Mouse (Mus musculus) A20 (cell line): ENCODE results near the gene Abhd4.

ENCODE experiments used
- DNase-seq: peaks from one replicate; pipeline ENCODE4 v3.0.0-alpha.2; 2011; ENCODE audit warnings: low read depth, low spot score

Abhd4 gene

DNA sequence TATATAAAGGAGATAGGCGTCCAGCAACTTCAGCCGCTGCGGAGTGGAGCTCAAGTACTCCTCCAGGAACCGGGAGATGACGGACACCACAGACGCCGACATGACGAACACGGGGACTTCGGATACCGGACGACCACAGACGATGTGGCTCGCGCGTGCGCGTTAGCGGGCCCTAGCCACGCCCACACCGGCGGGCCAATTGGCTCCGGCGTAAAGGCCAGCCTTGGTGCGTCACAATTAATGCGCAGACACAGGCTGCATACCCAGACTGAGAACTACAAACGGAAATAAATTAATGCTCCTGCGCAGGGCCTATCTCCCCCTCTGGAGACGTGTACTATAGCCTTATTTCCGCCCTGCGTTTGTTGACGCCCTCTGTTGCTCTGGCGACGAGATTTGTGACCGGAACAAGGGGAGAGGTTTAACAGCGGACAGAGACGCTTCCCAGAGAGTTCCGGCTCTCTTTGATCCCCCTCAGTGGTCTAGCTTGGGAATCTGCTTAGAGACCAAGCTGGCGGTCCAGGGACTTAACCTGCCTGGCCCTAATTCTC is at the start of gene Abhd4, which contains the start of gene Dad1:
TSS of gene Abhd4 (plus strand) at position 448 of the 551 bp plus-strand sequence.
TSS of gene Dad1 (minus strand) at position 364 of the 551 bp plus-strand sequence.
- peak; percentile 96 for DNase-seq

DNA sequence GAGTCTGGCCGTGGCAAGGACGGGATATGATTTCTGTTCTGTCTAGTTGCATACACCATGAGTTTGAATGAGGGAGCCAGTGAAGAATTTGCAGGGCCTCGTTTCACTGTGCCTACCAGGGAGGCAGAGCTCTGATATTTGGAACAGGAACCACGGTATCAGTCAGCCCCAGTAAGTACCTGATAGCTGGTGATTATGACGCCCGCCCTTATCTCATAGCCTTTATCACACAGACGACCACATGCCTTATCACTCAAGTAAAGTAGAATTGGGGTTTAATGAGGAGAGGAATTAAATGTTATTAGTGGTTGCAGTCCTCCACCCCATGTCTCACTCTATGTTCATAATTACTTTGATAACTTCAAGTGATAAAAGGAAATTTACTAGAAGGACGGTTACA is 49.7 kb upstream of the Abhd4 start:
- no peak for DNase-seq

DNA sequence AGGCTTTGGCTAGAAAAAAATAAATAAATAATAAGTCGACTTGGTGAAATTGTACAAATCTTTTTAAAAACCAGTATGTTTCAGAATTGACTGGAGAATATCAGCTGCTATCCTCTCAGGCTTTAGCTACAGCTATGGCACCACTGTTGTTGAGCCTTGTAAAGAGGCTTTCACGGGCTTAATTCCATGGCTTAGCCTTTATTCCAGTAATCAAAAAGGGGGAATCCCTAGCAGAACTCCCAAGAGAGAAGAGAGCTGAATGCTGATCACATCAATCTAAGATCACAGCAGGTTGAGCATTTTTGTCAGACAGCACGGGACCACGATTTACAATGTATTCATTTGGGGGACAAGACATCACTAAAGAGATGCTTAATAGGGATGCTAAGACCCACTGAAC is 49.2 kb upstream of the Abhd4 start:
- DNase-seq: no peak

DNA sequence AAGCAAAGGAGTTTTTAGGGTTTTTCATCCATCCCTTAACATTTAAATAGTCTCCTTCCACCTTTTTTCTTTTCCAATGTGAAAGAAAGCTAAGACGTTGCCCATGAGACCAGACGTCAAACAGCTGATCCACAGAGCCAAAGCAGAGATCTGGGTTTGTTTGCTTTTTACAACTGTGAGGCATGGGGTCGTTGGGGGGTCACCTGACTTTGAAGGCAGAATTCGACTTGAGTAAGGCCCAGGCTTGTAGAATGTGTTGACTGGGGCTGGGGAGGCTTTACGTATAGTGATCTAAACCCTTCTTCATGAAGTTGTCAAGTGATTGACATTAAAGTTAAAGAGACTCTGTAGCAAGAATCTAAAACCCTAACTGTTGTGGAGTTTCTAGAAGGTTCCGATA is 48.1 kb upstream of the Abhd4 start:
- no peak for DNase-seq

DNA sequence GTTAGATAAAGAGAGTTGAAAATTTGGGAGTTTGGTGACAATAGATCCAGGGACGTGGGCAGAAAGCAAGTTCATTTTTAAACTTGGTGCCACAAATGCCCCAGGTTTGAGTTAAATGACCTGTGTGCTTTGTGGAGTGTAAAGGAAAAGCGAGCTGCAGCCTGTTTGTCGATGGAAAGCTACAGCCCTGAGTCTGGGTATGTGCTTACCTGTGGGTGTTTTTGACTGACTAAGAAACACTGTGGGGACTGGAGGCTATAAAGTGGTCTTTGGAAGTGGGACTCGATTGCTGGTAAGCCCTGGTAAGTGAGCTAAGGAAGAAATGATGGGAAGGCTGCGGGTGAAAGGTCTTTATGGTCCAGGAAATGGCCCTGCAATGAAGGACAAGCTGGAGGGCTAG is 47.7 kb upstream of the Abhd4 start:
- no peak for DNase-seq

DNA sequence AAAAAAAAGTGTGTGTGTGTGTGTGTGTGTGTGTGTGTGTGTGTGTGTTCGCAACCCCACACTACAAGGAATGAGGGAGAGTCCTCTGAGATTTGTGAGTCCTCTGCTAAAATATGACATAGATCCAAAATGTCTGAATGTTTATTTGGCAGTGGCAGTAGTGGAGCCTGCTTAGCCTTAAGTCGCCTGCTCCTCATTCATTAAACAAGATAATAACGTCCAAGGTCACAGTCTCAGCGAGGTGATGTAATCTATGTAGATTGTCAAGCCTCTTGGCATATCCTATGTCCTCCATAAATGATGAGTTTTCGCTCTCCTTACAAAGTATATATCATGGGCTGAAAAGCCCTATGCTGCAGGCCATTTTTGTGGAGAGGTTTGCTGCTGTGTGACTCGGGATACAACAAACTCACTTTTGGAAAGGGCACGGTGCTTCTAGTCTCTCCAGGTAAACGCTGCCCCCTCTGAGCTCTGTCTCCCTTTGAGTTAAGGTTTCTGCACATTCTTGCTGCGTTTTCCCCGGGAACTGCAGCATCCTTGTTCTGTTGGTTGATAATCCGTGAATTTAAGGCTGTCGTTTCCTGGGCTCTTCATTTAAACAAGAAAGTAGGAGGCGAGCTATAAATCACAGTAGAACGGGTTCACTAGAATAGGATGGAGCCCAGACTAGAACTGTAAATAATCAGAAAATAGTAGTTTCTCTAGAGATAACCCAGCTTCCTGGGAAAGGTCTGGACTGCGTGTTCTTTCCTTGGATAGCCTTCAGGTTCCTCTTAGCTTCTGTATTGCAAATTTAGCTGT is 47.0 kb upstream of the Abhd4 start:
- no peak for DNase-seq

DNA sequence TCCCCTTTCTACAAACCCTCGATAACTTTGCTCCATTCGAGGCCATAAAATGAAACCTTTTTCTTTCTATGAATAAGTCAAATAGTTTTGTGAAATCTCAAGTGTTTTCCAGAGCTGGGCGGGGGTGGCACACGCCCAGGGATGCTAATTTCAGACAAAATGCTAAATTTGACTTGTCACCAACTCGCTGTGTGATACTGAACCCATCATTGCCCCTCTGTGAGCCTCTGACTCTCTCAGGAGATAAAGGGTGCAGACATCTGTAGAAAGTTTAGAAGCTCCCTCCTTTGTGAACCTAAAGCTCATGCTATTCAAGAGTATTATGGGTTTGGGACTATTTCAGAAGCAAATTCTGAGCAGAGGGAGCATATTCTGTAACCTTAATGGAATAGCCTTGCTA is 46.1 kb upstream of the Abhd4 start:
- no peak for DNase-seq

DNA sequence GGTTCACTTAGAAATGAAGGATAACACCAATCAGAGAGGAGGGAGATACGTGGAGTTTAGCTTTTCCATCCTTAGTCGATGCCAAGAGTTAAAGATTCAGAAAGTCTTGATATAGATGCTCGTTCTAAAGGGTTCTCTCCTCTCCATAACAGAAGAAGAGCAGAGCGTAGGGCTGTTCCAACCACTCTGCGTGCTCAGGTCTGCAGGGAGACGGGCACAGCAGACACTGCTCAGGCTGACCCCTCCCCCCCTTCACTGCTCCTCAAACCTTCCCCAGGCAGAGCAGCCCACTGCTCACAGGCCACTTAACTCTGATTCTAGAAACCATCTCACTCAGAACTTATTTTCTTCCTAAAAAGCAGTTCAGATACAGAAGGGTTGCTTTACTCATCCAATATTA is 45.2 kb upstream of the Abhd4 start:
- no peak for DNase-seq

DNA sequence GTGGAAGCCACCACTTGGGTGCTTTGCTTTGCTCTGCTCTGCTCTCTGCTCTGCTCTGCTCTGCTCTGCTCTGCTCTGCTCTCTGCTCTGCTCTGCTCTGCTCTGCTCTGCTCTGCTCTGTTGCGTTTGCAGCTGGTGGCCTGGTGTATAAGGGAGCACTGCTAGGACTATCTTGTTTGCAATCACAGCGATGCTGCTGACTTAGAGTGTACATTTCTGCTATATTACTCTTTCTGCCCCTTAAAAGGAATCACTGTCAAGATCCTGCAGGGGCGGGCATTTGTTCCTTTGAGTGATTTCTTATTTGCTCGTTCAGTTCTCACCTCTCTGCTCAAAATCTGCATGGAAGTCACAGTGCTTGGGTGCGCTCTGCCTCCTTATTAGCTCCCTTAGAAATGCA is 44.1 kb upstream of the Abhd4 start:
- no peak for DNase-seq

DNA sequence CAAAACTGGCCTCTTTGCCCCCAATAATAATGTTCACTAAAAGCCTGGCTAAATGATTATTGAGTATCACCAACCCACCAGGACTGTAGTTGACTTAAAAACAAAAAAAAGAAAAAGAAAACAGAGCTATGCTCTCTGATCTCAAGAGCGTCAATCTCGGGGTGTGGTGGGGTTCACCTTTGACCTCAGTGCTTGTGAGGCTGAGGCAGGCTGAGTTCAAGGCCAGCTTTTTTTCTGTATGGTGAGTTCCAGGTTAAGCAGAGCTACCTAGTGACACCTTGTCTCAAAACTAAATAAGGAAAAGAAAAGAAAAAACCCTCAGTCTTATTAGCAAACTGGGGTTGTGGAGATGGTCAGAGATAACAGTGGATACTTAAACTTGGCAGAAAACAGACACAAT is 43.6 kb upstream of the Abhd4 start:
- no peak for DNase-seq

DNA sequence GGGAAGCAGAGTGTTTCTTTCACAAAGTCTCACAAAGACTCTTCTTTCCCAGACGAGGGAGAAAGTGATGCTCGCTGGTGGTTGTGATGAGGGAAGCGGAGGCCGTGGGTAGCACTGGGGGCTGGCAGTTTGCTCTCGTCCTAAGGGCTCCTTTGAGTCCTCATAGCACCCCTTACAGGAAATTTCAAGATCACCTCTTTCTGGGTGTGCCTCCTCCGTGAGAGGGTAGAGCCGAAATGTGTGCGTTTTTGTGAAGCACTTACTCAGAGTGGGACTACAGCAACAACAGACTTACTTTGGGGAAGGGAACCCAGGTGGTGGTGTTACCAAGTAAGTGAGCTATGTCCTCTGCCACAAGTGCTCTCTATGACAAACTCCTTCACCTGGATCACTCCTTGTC is 42.8 kb upstream of the Abhd4 start:
- no peak for DNase-seq

DNA sequence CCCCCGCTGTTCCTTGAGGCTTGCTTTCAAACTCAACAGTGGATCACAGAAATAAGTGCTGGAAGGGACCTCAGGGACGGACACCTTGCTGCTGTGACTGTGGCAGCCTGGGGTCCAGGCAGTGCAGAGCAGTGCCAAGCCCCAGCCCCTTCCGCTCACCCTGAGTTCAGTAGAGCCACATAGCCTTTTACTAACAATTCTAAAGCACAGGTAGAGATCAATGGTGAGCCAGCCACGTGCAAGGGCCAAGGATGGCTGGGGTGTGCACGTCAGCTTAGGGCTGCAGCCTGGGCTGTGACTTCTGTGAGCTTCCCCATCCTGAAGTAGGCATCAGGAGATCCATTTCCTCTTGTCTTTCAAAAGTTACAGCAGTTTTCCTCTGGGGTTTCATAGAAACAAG is 42.2 kb upstream of the Abhd4 start:
- no peak for DNase-seq

DNA sequence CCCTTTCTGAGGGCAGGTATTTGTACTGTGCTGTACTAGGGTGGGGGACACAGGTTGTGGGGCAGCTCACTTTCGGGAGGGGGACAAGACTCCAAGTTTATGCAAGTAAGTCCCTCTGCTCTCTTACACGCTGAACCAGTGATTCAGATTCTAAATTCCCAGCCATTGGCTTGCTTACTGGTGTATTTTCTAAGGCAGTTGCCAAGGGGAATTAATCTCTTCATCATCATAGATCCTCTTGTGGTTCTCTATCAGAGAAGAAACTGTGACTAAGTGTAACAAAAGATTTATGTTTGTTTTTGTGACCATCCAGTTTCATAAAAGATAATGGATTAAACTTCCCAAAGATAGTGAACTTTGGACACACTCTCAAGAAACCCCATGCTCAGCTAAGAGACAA is 40.3 kb upstream of the Abhd4 start:
- DNase-seq: no peak

DNA sequence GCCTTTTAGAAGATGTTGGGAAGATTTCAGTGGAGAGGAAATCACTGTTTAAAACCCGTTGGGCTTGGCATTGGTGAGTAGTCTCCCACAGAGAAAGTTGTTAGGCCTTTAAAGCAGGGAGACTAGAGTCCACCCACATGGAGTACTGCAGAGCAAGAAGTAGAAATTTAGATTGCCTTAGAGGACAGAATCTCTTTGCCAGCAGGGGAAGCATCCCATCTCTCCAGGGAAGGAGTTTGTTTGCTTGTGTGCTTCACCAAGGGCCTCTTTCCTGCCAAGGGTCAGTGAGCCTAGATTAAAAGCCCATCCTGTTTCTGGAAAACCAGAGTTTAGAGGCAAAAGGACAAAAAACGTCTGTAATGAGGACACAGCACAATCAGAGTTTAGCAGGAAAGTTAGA is 39.5 kb upstream of the Abhd4 start:
- DNase-seq: no peak

DNA sequence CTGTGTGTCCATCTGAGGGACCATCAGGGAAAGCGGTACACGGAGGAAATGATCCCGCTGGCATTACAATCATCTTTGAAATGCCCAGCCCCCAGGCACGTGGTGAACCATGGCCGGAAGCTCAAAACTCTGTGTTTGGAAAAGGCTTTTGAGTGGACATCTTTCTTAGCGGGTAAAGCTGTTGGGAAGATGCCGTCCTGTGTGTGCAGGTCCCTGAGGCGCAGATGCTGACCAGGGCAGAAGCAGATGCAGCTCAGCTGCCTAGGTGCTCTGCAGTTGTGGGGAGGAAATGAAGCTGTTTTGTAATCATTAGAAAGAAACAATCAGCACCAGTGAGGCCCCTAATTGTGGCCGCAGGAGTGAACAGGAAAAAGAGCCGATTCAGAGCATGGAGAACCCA is 39.1 kb upstream of the Abhd4 start:
- DNase-seq: no peak

DNA sequence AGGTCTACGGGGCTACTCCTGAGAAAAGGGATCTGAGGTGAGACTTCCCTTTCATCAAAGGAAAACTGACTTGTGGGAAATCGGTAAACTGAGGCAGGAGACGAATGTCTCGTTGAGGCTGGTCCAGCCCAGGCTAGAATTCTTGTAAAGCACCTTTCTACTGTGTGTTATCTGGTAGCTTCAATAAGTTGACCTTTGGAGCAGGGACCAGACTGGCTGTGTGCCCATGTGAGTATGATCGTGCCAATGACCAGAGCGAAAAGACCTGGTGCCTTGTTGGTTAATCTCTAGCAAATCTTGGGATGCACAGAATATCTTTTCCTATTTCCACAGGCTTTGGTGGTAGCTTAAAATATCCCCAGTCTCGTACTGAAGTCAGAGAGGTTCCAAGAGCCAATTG is 37.9 kb upstream of the Abhd4 start:
- DNase-seq: no peak

DNA sequence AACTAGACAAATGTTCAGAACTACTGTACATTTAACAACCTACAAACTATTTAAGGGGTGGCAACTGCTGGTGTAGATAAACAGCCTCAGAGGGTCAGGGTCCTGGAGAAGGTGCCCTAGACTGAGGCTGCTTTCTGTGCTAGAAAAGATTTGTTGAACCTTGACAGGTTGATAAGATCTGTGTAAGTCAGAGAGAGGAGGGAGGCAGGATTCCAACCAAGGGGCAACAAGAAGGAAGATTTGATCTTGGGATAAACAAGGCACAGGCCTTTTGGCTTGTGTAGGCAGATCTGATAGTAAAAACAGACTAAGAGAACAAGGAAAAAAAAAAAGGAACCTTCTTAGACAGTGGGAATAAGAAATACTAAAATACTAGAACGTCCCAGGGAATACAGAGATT is 35.8 kb upstream of the Abhd4 start:
- no peak for DNase-seq

DNA sequence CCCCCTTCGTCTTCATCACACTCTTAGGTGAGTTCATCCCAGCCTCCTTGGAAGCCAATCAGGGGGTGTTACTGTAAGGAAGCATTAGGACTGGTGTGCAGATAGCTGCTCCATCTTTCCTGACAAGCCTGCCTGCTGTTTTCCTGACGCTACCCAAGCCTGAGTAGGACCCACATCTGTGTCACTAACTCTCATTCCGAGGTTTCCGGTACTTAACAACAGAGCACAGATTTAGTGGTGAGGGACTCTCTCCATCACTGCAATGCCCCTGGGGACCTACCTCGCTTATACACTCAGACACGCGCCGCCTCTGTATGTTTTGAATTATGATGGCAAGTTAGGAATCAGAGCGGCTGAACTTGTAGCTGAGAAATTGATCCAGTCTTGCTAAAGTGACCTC is 35.3 kb upstream of the Abhd4 start:
- no peak for DNase-seq

DNA sequence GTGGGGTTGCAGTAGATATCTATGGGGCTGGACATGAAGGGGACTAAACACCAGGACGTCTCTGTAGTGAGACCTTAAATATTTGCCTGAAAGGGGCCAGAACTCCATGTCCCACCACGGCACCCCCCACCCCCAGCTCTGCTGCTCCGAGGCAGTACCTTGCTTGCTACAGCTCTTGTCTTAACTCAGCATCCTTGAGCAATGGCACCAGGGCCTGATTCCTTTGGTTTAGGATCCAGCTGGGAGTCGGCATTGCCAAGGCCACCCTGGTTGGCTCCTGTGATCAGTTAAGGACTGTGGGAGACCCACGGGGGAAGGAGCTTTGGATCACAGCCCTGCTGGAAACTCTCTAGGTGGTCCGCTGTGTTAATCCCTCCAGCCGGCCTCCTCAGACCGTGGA is 34.7 kb upstream of the Abhd4 start:
- no peak for DNase-seq

DNA sequence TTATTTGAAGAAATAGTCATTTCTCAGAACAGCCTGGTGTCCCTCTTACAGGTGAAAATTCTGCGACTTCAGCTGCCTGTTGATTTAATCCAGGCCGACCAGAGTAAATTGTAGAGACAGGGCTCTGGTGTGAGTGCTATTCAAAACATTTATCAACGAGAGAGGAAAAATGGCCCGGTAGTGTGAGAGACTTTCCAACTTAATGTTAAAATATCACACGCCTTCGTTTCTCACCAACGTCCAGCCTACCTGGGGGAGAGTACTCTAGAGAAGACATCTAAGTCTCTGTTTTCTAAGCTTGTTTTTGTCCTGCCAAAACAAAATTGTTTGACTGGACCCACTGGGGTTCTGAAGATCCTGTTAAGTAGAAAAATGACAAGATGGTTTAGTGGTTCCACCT is 34.1 kb upstream of the Abhd4 start:
- DNase-seq: no peak

DNA sequence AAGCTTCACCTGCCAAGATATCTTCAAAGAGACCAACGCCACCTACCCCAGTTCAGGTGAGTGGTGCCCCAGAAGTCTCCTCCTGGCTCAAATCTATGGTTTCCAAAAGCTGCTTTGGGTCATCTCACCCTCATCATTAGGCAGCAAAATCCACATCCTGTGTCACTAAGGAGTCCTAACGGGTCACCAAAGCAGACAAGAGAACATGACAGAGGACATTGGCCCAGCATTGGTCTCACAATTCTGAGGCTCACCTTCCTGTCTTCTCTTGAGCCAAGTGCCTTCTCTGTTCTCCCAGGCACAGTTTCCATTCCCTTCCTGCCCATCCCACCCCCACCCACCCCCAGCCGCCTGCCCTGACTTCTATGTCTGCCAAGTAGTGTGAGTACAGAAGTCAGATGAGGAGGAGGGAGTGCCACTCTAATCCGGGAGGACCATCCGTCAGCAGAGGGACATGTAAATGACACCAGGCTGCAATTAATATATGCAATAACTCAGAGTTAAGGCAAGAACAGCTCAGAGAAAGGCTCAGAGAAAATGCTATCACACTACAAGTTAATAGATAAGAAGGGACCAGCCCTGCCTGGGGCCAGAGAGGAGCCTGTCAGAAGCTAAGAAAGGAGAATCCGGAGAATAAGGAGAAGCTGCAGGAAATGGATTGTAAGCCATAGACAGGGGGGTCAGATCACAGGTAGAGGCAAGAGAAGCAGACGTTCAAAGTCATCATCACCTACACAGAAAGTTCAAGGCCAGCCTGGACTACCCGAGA is 33.1 kb upstream of the Abhd4 start:
- no peak for DNase-seq

DNA sequence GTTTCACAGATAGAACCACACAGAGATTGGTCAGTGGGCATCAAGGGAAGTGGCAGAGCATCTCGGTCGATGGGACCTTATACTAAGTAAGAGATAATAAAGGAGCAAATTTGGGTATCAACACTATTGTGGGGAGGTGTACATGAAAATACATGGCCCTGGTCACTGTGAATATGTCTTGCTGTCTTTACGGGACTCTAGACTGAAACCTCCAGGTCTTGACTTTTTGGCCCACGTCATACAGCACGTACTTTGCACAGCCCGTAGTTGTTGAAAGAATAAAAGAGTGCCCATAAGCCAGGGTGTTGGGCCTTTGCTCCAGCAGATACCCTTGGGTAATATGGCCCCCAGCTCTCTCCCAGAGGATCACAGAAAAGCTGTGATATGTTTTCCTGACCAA is 32.3 kb upstream of the Abhd4 start:
- DNase-seq: no peak

DNA sequence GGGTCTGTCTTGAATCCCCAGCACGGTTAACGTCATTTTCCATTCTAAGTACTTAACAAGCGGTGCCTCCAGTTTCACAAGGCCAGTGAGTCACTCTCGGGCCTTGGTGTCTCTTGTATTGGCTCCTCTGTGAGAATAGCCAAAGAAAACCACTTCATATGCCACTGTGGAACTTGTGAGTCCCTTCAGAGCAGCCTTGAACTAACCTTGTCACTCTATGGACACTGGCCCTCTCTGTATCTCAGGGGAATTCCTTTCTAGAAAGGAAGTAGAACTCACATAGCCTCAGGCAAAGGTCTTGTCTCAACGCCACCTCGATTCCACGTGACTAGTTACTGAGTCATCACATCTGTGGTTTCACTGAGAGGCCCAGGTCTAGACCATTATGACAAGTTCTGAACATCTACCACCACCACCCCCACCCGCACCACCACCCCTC is 31.7 kb upstream of the Abhd4 start:
- peak; percentile 18 for DNase-seq
